In genomic region chr4:139054300-139054923, GRCm38 (mm10) we compare ENCODE assay signal across 11 mouse cellular contexts. TPM values are rescaled to one million over a fixed set of nuclear protein-coding genes. Genes with fewer than 3 reads are reported as not detected.
DNase-seq lines count a peak whose midpoint lies in the region; ATAC-seq lines count a peak whose summit lies in the region.
"Had no signal": no experiment of that assay in that cellular context is flagged by ENCODE, and none has a peak within 500 bp of the region (broad histone marks: within the 10 kb centered on the region; RNA-seq: fewer than 3 reads in every experiment).

No protein-coding gene starts in this region.

- H3K4me2 ChIP-seq in neural tube, embryonic 12.5 days (replicated peaks) = no peak overlapping the region
- H3K4me2 ChIP-seq: limb, embryonic 15.5 days had no signal

- H3K27me3 ChIP-seq in neural tube, embryonic 12.5 days (replicated peaks) = no peaks in the 10 kb centered on the region; the same call in 1 of the 2 replicates
- H3K27me3 ChIP-seq: limb, embryonic 15.5 days had no signal

- WGBS in neural tube, embryonic 12.5 days = 47% methylated on average over 9 of the region's 9 CpGs

- H3K27ac ChIP-seq in neural tube, embryonic 12.5 days = no peak overlapping the region
- H3K27ac ChIP-seq: limb, embryonic 15.5 days had no signal

- intact Hi-C loops in left cerebral cortex, postnatal 4 days (cut with DNase I) = no loop called here

- H3K9ac ChIP-seq in neural tube, embryonic 12.5 days = no peak overlapping the region
- H3K9ac ChIP-seq: limb, embryonic 15.5 days had no signal

- peak; percentile 31 for DNase-seq in adrenal gland, postnatal 14 days
- no peak for DNase-seq in adrenal gland, adult 8-10 months
- DNase-seq in neural tube, embryonic 10.5 days (ENCODE audit: extremely low spot score, low spot score) = no peak
- DNase-seq in left cerebral cortex, postnatal 4 days = peak; percentile 84
- DNase-seq in urinary bladder, postnatal 10 days (ENCODE audit: low spot score) = no peak
- DNase-seq in kidney, adult 18-20 months = no peak
- DNase-seq in embryo, embryonic 10.5 days (ENCODE audit: low spot score) = no peak
- DNase-seq: gastrocnemius, postnatal 36 days had no signal

- H3K9me3 ChIP-seq in neural tube, embryonic 12.5 days = no peaks in the 10 kb centered on the region
- H3K9me3 ChIP-seq: limb, embryonic 15.5 days had no signal

- H3K4me1 ChIP-seq in neural tube, embryonic 12.5 days = peaks cover 16% of the 10 kb centered on the region; the same call in 1 of the 2 replicates
- H3K4me1 ChIP-seq: limb, embryonic 15.5 days had no signal

- no peak overlapping the region for H3K4me3 ChIP-seq in neural tube, embryonic 12.5 days
- H3K4me3 ChIP-seq: limb, embryonic 15.5 days had no signal

- H3K36me3 ChIP-seq in neural tube, embryonic 12.5 days = no peaks in the 10 kb centered on the region
- H3K36me3 ChIP-seq: limb, embryonic 15.5 days had no signal

- ATAC-seq in neural tube, embryonic 12.5 days (ENCODE audit: low FRiP score, low read depth) = peak; percentile 44; the same call in 1 of the 2 replicates

RNA-seq across cellular contexts. Expression of gene Htr6, which starts 21.0 kb away (rescaled TPM):
- total RNA-seq in adrenal gland, postnatal 14 days (2021) = 0.15 TPM in 1 of 2 replicates, not detected in the other
- under 1 TPM; 0.48 to 0.99 (median 0.84) TPM for total RNA-seq in adrenal gland, adult 8-10 months (2022)
- polyA plus RNA-seq in neural tube, embryonic 12.5 days (2016; fragmentation: Nextera tagmentation; extraction: Ambion mirVana) = 0.10 TPM in 1 of 2 replicates, not detected in the other
- total RNA-seq in left cerebral cortex, postnatal 4 days (2021) = 1 to 10 TPM; 4.1 to 5.1 TPM
- total RNA-seq: gastrocnemius, postnatal 36 days had no signal
- polyA plus RNA-seq: stomach, embryonic 16.5 days had no signal

RNA-seq across cellular contexts. Expression of gene Nbl1, which starts 38.4 kb away (rescaled TPM):
- 33.7 and 39.8 TPM in 2 replicates for total RNA-seq in adrenal gland, postnatal 14 days (2021)
- total RNA-seq in adrenal gland, adult 8-10 months (2022) = 10 to 100 TPM; 55.4 to 73.9 (median 64.2) TPM
- 45.2 and 47.0 TPM in 2 replicates for polyA plus RNA-seq in neural tube, embryonic 12.5 days (2016; fragmentation: Nextera tagmentation; extraction: Ambion mirVana)
- 10 to 100 TPM; 32.8 to 38.3 TPM for total RNA-seq in left cerebral cortex, postnatal 4 days (2021)

Comparison
In these comparisons a context has a peak if more than half of its experiments do, and no peak if none do; other contexts are left out.
1. DNase-seq: peak in adrenal gland, postnatal 14 days (single experiment) and left cerebral cortex, postnatal 4 days (single experiment); none in adrenal gland, adult 8-10 months (single experiment), neural tube, embryonic 10.5 days (single experiment), urinary bladder, postnatal 10 days (single experiment), kidney, adult 18-20 months (single experiment) and embryo, embryonic 10.5 days (single experiment).